Mouse (Mus musculus): ENCODE measurements around the gene Hibch.
"Not testable (repeated sequence)": the region's sequence is repeated elsewhere in the genome, so short reads cannot be mapped to it uniquely, and the experiment has no call there.

Hibch gene

GRCm38 (mm10) chr1:52867876-52868275, 23.1 kb downstream of the Hibch start:
- no peak for DNase-seq (ENCODE audit: low read depth, low spot score)

GRCm38 (mm10) chr1:52884208-52884607, 39.5 kb downstream of the Hibch start:
- DNase-seq (ENCODE audit: low read depth, low spot score): no peak

- DNase-seq (ENCODE audit: low read depth, low spot score): no peak
These were observed 65.1 kb downstream of the Hibch start for GRCm38 (mm10) chr1:52909783-52910182.

GRCm38 (mm10) chr1:52916655-52917054, 71.9 kb downstream of the Hibch start:
- no peak for DNase-seq (ENCODE audit: low read depth, low spot score)

GRCm38 (mm10) chr1:52918897-52919296, 74.2 kb downstream of the Hibch start:
- not testable (repeated sequence) for DNase-seq (ENCODE audit: low read depth, low spot score)

- DNase-seq (ENCODE audit: low read depth, low spot score): not testable (repeated sequence)
These were observed 79.8 kb downstream of the Hibch start for GRCm38 (mm10) chr1:52924482-52924881.

GRCm38 (mm10) chr1:52934494-52934893, 89.8 kb downstream of the Hibch start:
- no peak for DNase-seq (ENCODE audit: low read depth, low spot score)

GRCm38 (mm10) chr1:52939021-52939420, 94.3 kb downstream of the Hibch start:
- DNase-seq (ENCODE audit: low read depth, low spot score): no peak

GRCm38 (mm10) chr1:52947895-52948294, 103.2 kb downstream of the Hibch start:
- DNase-seq (ENCODE audit: low read depth, low spot score): no peak

GRCm38 (mm10) chr1:52951146-52951868, 106.6 kb downstream of the Hibch start:
- no peak for DNase-seq (ENCODE audit: low read depth, low spot score)

GRCm38 (mm10) chr1:52952143-52952542, 107.4 kb downstream of the Hibch start:
- DNase-seq (ENCODE audit: low read depth, low spot score): no peak

GRCm38 (mm10) chr1:52952551-52953397, 108.0 kb downstream of the Hibch start:
- DNase-seq (ENCODE audit: low read depth, low spot score): no peak

- no peak for DNase-seq (ENCODE audit: low read depth, low spot score)
These were observed 108.8 kb downstream of the Hibch start for GRCm38 (mm10) chr1:52953548-52953947.

GRCm38 (mm10) chr1:52954456-52954855, 109.7 kb downstream of the Hibch start:
- no peak for DNase-seq (ENCODE audit: low read depth, low spot score)

GRCm38 (mm10) chr1:52955102-52955501, 110.4 kb downstream of the Hibch start:
- DNase-seq (ENCODE audit: low read depth, low spot score): no peak

- DNase-seq (ENCODE audit: low read depth, low spot score): no peak
These were observed 112.0 kb downstream of the Hibch start for GRCm38 (mm10) chr1:52956746-52957145.

- no peak for DNase-seq (ENCODE audit: low read depth, low spot score)
These were observed 115.5 kb downstream of the Hibch start for GRCm38 (mm10) chr1:52960191-52960590.

- no peak for DNase-seq (ENCODE audit: low read depth, low spot score)
These were observed 118.4 kb downstream of the Hibch start for GRCm38 (mm10) chr1:52963097-52963496.

- no peak for DNase-seq (ENCODE audit: low read depth, low spot score)
These were observed 119.9 kb downstream of the Hibch start for GRCm38 (mm10) chr1:52964581-52964980.
